Mouse (Mus musculus): ENCODE data around the gene 4933411K16Rik.

DNA sequence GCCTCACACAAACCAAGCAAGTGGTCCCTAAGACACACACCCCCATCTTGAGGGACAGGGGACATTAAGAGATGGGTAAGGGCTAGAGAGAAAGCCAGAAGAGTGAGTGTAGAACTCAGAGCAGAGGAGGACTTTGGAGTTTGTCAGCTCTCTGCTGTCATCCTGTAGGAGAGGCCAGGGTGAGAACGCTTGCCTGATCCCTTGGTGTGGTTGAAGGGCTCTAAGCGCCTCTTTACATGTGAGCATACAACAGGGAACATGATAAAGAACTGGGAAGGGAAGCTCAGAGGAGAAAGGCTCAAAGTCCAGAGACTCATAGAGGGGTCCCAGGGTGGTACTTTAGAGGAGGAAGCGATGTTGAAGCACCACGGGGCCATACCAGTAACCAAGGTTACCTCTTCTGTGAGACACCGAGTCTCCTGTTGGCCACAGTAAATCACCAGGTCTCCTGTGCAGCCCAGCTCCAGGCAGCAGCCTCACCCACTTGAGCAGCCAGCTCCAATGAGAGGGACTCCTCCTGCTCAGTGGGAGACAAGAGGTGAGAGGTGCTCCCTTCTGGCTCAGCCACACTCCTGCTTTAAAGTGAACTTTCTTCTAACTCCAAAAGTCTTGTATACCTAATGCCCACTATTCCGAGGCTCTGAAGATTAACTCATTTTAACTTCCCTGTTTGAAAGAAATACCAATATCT is 4.8 kb downstream of the 4933411K16Rik start:
- no peak for TF ChIP-seq EP300 (optimal IDR thresholded peaks at IDR 0.05)
- no peak for TF ChIP-seq CTCF (IDR thresholded peaks at IDR 0.05; ENCODE audit: low read depth)

All from stomach, postnatal 0 days (tissue).